Mouse (Mus musculus) ES-E14 (cell line): ENCODE results near the gene Gusb.

Experiments
- CHD2 ChIP-seq: IDR thresholded peaks from 2 replicates; pipeline ENCODE4 v1.6.1; 2014; ENCODE audit warnings: mild to moderate bottlenecking, low read depth, low read length, inconsistent platforms
- HCFC1 ChIP-seq: IDR thresholded peaks from 2 replicates; pipeline ENCODE4 v1.6.1; 2012; ENCODE audit warnings: low read length, inconsistent platforms, borderline replicate concordance; ENCODE audit not compliant: insufficient read depth
- MAFK ChIP-seq: IDR thresholded peaks from 2 replicates; pipeline ENCODE4 v1.6.1; 2014; ENCODE audit warnings: mild to moderate bottlenecking, low read depth, low read length, inconsistent platforms; ENCODE audit not compliant: insufficient read depth
- ZC3H11A ChIP-seq: IDR thresholded peaks from 2 replicates; pipeline ENCODE4 v1.6.1; 2012; ENCODE audit warnings: low read depth, mild to moderate bottlenecking, inconsistent platforms, low read length, borderline replicate concordance
- ZNF384 ChIP-seq: IDR thresholded peaks from 2 replicates; pipeline ENCODE4 v1.6.1; 2012; ENCODE audit warnings: low read depth, low read length, inconsistent platforms

DNA sequence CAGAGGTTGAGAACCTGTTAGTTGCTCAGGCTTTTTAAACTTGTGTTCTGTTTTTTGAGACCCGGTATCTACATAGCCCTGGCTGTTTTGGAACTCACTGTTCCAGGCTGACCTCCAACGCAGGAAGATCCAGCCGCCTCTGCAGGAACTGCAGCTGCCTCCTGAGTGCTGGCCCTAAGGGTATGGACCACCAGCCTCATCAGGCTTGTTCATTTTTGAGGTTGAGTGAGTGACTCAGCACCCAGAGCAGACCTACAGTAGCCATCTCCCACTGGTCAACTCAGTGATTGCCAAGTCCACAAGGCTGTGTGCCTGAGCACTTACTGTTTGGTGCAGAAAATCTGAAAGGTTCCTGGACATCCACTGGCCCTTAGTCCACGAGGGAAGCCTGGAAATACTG is 31.4 kb downstream of the Gusb start:
- no peak for TF ChIP-seq ZNF384
- no peak for TF ChIP-seq MAFK
- no peak for TF ChIP-seq ZC3H11A
- TF ChIP-seq HCFC1: no peak
- TF ChIP-seq CHD2: no peak
